Mouse (Mus musculus) liver, adult 2 months (tissue): Measurements from ENCODE around the gene Gldc.

Experiments used
- CTCF ChIP-seq: fragments of 200-500 bp; IDR thresholded peaks from 2 replicates; pipeline ENCODE4 v1.5.1; 2011; ENCODE audit warnings: low read depth, low read length, control low read depth
- POLR2A ChIP-seq: fragments of 200-500 bp; IDR thresholded peaks from 2 replicates; pipeline ENCODE4 v1.6.1; 2011; ENCODE audit warnings: low read length, control low read depth; ENCODE audit not compliant: insufficient read depth; ENCODE audit errors: extremely low read depth

- TF ChIP-seq CTCF (peak; percentile 48; the same call in 1 of the 2 replicates), POLR2A (no peak)
Observed at GRCm38 (mm10) chr19:30217335-30217734, 42.1 kb upstream of the Gldc start.
